Mouse (Mus musculus) cerebellum, postnatal 25 days (tissue): Measurements from ENCODE around the gene Tmem200c.

Experiments used
- DNase-seq, 2 experiments: peaks; one replicate each; pipeline ENCODE4 v3.0.0; 2021; ENCODE audit warnings: mixed read lengths in 2 of 2

Tmem200c gene

GRCm38 (mm10) chr17:68826323-68826722, at the start of gene Tmem200c:
Tmem200c (plus strand) TSS chr17:68826623.
- DNase-seq: no peak

- peak; percentile 9 to 18 for DNase-seq
Observed at GRCm38 (mm10) chr17:68793741-68794140, 32.7 kb upstream of the Tmem200c start.

- DNase-seq: peak in 1 of 2 experiments; percentile 16
Observed at GRCm38 (mm10) chr17:68836655-68837012, 10.2 kb downstream of the Tmem200c start.

GRCm38 (mm10) chr17:68837013-68837858, 10.8 kb downstream of the Tmem200c start:
- DNase-seq: peak; percentile 58 to 61

GRCm38 (mm10) chr17:68837859-68838194, 11.4 kb downstream of the Tmem200c start:
- DNase-seq: no peak

GRCm38 (mm10) chr17:68839888-68840571, 13.6 kb downstream of the Tmem200c start:
- peak in 1 of 2 experiments; percentile 18 for DNase-seq

- DNase-seq: peak in 1 of 2 experiments; percentile 29
Observed at GRCm38 (mm10) chr17:68840572-68840939, 14.1 kb downstream of the Tmem200c start.

GRCm38 (mm10) chr17:68841097-68841891, 14.9 kb downstream of the Tmem200c start:
- DNase-seq: peak; percentile 76 to 83

GRCm38 (mm10) chr17:68841892-68842252, 15.4 kb downstream of the Tmem200c start:
- no peak for DNase-seq

GRCm38 (mm10) chr17:68845931-68846330, 19.5 kb downstream of the Tmem200c start:
- DNase-seq: peak; percentile 63 to 74

GRCm38 (mm10) chr17:68848739-68849138, 22.3 kb downstream of the Tmem200c start:
- DNase-seq: no peak

- DNase-seq: no peak
Observed at GRCm38 (mm10) chr17:68852171-68852966, 25.9 kb downstream of the Tmem200c start.

GRCm38 (mm10) chr17:68864175-68864574, 37.8 kb downstream of the Tmem200c start:
- DNase-seq: no peak

- peak in 1 of 2 experiments; percentile 44 for DNase-seq
Observed at GRCm38 (mm10) chr17:68868439-68868838, 42.0 kb downstream of the Tmem200c start.

- peak in 1 of 2 experiments; percentile 12 for DNase-seq
Observed at GRCm38 (mm10) chr17:68874021-68874420, 47.6 kb downstream of the Tmem200c start.

- DNase-seq: no peak
Observed at GRCm38 (mm10) chr17:68875251-68875650, 48.8 kb downstream of the Tmem200c start.

GRCm38 (mm10) chr17:68875917-68876495, 49.6 kb downstream of the Tmem200c start:
- DNase-seq: peak; percentile 5 to 17

- DNase-seq: peak; percentile 82 to 87
Observed at GRCm38 (mm10) chr17:68881725-68882524, 55.5 kb downstream of the Tmem200c start.

- no peak for DNase-seq
Observed at GRCm38 (mm10) chr17:68883474-68884083, 57.2 kb downstream of the Tmem200c start.

- DNase-seq: no peak
Observed at GRCm38 (mm10) chr17:68890672-68891071, 64.2 kb downstream of the Tmem200c start.
